Mouse (Mus musculus) hindbrain, embryonic 14.5 days (tissue): ENCODE measurements around the gene Mag. TPM values are rescaled to one million over a fixed set of nuclear protein-coding genes. Genes with fewer than 3 reads are reported as not detected.

Experiments
- ATAC-seq: fragments of 200-750 bp; cut with Nextera tagmentation; 2 replicates; pipeline ENCODE4 v1.8.0; 2017; ENCODE audit warnings: moderate number of reproducible peaks, mild to moderate bottlenecking, moderate TSS enrichment, moderate library complexity; ENCODE audit not compliant: low FRiP score
- DNase-seq: peaks from one replicate; pipeline ENCODE4 v3.0.0-alpha.2; 2015; ENCODE audit warnings: low spot score
- H3K27ac ChIP-seq: fragments of 300-500 bp; sonication (generic); 2 replicates; pipeline ENCODE4 v1.5.1; 2014; ENCODE audit warnings: mild to moderate bottlenecking, moderate library complexity
- H3K27me3 ChIP-seq: fragments of 300-500 bp; sonication (generic); 2 replicates; pipeline ENCODE4 v1.6.1; 2014; ENCODE audit warnings: mild to moderate bottlenecking, low read length, mixed read lengths; ENCODE audit not compliant: control insufficient read depth, insufficient read depth
- H3K36me3 ChIP-seq: fragments of 300-500 bp; sonication (generic); replicated peaks from 2 replicates; pipeline ENCODE4 v1.6.1; 2014; ENCODE audit not compliant: control insufficient read depth, insufficient read depth
- H3K4me1 ChIP-seq: fragments of 300-500 bp; sonication (generic); replicated peaks from 2 replicates; pipeline ENCODE4 v1.6.1; 2014; ENCODE audit warnings: antibody characterized with exemption, low read length, mixed read lengths; ENCODE audit not compliant: control insufficient read depth, insufficient read depth
- H3K4me2 ChIP-seq: fragments of 300-500 bp; sonication (generic); replicated peaks from 2 replicates; pipeline ENCODE4 v1.6.1; 2014; ENCODE audit warnings: mild to moderate bottlenecking, moderate library complexity
- H3K4me3 ChIP-seq: fragments of 300-500 bp; sonication (generic); replicated peaks from 2 replicates; pipeline ENCODE4 v1.5.1; 2014; ENCODE audit warnings: mild to moderate bottlenecking, low read length
- H3K9ac ChIP-seq: fragments of 300-500 bp; sonication (generic); 2 replicates; pipeline ENCODE4 v1.6.1; 2014
- H3K9me3 ChIP-seq: fragments of 300-500 bp; sonication (generic); 2 replicates; pipeline ENCODE4 v1.6.1; 2016; ENCODE audit warnings: low read length; ENCODE audit not compliant: control insufficient read depth
- WGBS: fragments of 180-500 bp; shearing (Covaris S2); extraction: QIAGEN DNeasy Blood & Tissue Kit; methylation state at CpG from one replicate; pipeline ENCODE4 v1.1.7; 2014; 5-methylcytosine and 5-hydroxymethylcytosine counted together
- polyA plus RNA-seq: library from polyadenylated mRNA; unstranded; fragments of >200 nt; fragmentation: Nextera tagmentation; extraction: Ambion mirVana; gene quantifications from 2 replicates; pipeline ENCODE4 v1.2.1, GENCODE M21; 2014

Gene Mag
- polyA plus RNA-seq, 1 experiment from 2014 or later, result 3.4 TPM

DNA sequence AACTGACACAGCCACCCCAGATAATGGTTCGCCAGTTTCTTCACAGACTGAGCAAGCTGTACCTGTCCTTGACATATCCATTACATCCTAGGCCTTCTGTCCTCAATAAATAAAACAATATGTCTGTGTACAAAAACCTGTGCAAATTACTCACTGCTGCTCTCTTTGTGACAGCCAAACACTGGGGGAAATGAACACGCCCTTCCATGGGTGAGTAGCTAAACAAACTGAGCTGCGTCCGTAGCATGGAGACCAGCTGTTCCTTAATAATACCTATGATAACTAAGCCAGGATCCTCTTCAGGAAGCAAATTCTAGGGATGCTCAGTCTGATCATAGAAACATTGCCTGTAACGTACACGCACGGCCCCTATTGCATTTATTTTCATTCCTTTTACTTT is 25.9 kb downstream of the Mag start:
- Histone ChIP-seq H3K4me3 (no peak overlapping the region), H3K4me2 (no peak overlapping the region), H3K27ac (no peak overlapping the region), H3K27me3 (no peaks in the 10 kb centered on the region), H3K9ac (no peak overlapping the region), H3K9me3 (no peaks in the 10 kb centered on the region), H3K36me3 (no peaks in the 10 kb centered on the region), H3K4me1 (no peaks in the 10 kb centered on the region)
- no peak for DNase-seq
- WGBS, result 78% methylated on average over 7 of the region's 7 CpGs
- ATAC-seq, result no peak

DNA sequence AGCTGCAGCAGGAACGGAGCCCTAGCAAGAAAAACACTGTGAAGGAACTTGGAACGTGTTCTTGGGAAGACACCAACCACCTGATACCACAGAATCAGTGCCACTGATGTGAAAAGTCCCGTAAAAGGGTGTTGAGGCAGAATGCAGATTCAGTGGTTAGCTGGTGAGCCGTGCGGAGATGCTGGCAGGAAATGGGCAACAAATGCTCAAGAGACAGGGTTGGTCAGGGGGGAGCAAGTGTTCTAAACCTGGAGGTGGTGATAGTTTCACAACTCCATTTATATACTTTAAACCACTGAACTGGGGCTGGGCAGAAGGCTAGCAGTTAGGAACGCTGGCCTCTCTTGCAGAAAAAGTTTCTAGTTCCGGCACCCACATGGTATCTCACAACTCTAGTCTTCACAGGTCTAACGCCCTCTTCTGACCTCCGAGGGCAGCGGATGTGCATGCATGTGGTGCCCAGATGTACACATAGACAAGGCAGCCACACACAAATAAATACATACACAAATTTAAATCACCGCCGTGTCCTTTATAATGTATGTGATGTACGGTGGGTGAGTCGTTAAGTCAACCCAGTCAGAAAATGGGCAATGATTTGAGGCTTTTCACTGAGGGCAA is 27.0 kb downstream of the Mag start:
- no peaks in the 10 kb centered on the region for H3K4me1 ChIP-seq
- ATAC-seq (no peak), DNase-seq (no peak)
- H3K4me2 ChIP-seq, result no peak overlapping the region
- H3K9ac ChIP-seq, result no peak overlapping the region
- no peak overlapping the region for H3K27ac ChIP-seq
- 91% methylated on average over 14 of the region's 14 CpGs for WGBS
- no peaks in the 10 kb centered on the region for H3K36me3 ChIP-seq
- H3K9me3 ChIP-seq, result no peaks in the 10 kb centered on the region
- H3K4me3 ChIP-seq, result no peak overlapping the region
- no peaks in the 10 kb centered on the region for H3K27me3 ChIP-seq

DNA sequence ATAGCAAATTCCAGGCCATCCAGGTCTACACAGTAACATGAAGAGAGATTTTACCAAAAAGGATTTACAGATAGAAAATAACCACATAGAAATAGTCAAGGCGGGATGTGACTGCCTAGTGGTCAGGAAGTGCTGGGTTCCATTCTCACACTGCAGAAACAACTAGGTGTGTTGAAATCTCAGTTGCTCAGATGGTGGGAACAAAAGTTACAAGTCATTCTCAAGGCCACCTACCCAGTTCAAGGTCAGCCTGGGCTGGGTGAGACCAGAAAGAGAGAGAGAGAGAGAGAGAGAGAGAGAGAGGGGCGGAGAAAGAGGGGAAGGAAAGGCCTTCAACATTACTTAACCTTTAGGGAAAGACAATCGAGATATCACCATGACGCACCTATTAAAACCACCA is 27.8 kb downstream of the Mag start:
- no peaks in the 10 kb centered on the region for H3K9me3 ChIP-seq
- no peak overlapping the region for H3K27ac ChIP-seq
- no peak overlapping the region for H3K4me3 ChIP-seq
- H3K9ac ChIP-seq, result no peak overlapping the region
- H3K36me3 ChIP-seq, result no peaks in the 10 kb centered on the region
- H3K4me2 ChIP-seq, result no peak overlapping the region
- H3K4me1 ChIP-seq, result no peaks in the 10 kb centered on the region
- DNase-seq, result no peak
- no peaks in the 10 kb centered on the region for H3K27me3 ChIP-seq
- 92% methylated on average over 4 of the region's 4 CpGs for WGBS
- ATAC-seq, result no peak

DNA sequence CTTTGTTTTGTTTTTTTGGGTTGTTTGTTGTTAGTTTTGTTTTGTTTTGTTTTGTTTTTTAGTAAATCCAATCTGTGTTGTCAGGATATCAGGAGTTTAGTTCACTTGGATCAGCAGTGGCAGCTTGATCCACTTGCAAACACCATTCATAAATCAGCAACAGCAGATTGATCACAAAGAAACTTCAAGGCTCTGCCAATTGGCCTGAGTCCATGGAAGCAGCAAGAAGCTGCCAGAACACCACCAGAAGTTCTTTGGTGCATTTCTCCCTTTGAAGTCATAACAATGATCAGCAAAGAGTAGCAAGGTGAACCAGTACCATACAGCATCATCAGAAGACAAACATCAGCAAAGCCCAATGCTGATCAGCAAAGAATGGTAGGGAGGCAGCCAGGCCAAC is 30.6 kb downstream of the Mag start:
- no peak overlapping the region for H3K4me3 ChIP-seq
- no peak for ATAC-seq
- DNase-seq, result no peak
- no peak overlapping the region for H3K4me2 ChIP-seq
- no peaks in the 10 kb centered on the region for H3K4me1 ChIP-seq
- no peaks in the 10 kb centered on the region for H3K36me3 ChIP-seq
- H3K27ac ChIP-seq, result no peak overlapping the region
- H3K9ac ChIP-seq, result no peak overlapping the region
- H3K9me3 ChIP-seq, result no peaks in the 10 kb centered on the region
- H3K27me3 ChIP-seq, result no peaks in the 10 kb centered on the region

DNA sequence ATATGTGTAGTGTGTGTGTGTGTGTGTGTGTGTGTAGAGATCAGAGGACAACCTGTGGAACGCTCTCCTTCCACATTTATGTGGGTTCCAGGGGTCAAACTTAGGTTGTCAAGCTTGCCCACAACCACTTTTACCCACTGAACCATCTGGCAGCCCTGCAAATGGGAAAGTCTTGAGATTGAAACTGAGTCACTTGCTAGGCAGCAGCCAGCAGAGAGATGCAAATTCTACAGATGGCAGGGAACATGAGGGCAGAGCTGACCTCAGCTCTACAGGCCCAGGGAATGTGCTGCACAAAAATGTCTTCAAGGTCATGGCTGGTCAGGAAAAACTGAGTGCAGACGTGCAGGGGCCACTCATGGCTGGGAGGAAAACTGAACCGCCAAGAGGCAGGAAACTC is 33.3 kb downstream of the Mag start:
- H3K9ac ChIP-seq, result no peak overlapping the region
- H3K27ac ChIP-seq, result no peak overlapping the region
- H3K27me3 ChIP-seq, result no peaks in the 10 kb centered on the region
- H3K4me3 ChIP-seq, result no peak overlapping the region
- H3K36me3 ChIP-seq, result no peaks in the 10 kb centered on the region
- no peaks in the 10 kb centered on the region for H3K4me1 ChIP-seq
- no peak overlapping the region for H3K4me2 ChIP-seq
- no peaks in the 10 kb centered on the region for H3K9me3 ChIP-seq
- ATAC-seq (no peak), DNase-seq (no peak)
- WGBS, result 90% methylated on average over 3 of the region's 3 CpGs

DNA sequence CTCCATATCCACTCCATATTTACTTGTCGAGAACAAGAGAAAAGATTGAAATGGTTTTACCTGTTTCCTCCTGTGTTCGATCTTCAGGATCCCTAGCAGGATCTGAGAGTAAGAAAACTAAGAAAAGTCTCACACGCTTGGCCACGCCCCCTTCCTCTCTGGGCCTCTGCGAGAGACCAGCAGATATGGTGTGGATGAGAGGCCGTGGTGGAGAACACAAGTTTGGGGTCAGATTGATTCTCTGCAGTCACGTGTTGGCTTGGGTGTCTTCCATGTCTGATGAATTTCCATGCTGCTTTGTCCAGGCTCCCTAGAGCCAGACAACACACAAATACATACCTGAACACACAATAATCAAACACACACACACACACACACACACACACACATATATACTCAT is 34.5 kb downstream of the Mag start, which contains the start of gene Cd22:
Cd22 (minus strand) TSS at position 167 of the 400 bp plus-strand sequence.
- Histone ChIP-seq H3K4me2 (no peak within 1 kb of the TSS), H3K4me1 (no peaks in the 10 kb centered on the region), H3K9ac (no peak within 1 kb of the TSS), H3K27ac (no peak within 1 kb of the TSS), H3K27me3 (no peaks in the 10 kb centered on the region), H3K36me3 (no peaks in the 10 kb centered on the region), H3K9me3 (no peaks in the 10 kb centered on the region), H3K4me3 (no peak within 1 kb of the TSS)
- no peak for DNase-seq
- ATAC-seq, result no peak
- WGBS, result 73% methylated on average over 7 of the region's 7 CpGs

DNA sequence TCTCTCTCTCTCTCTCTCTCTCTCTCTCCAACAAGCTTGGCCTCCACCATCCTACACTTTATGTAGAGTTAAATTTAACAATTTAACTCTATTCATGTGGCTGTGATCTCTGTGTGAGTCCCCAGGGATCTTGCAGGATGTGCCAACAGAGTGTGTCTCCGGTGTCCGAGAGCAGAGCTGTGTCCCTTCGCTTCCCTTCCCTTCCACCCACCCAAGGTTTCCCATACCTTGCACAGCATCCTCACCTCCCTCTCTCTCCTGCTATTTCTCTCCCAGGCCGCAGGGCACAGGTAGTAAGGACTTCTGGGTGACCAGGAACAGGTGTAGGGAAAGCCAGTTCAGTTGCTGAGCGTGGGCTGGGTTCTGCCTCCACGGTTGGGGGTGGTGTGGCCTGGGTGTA is 35.7 kb downstream of the Mag start:
- H3K9me3 ChIP-seq, result no peaks in the 10 kb centered on the region
- H3K4me1 ChIP-seq, result no peaks in the 10 kb centered on the region
- no peaks in the 10 kb centered on the region for H3K27me3 ChIP-seq
- no peak overlapping the region for H3K4me2 ChIP-seq
- 83% methylated on average over 6 of the region's 6 CpGs for WGBS
- H3K36me3 ChIP-seq, result no peaks in the 10 kb centered on the region
- DNase-seq, result no peak
- H3K27ac ChIP-seq, result no peak overlapping the region
- no peak overlapping the region for H3K9ac ChIP-seq
- ATAC-seq, result no peak
- H3K4me3 ChIP-seq, result no peak overlapping the region

DNA sequence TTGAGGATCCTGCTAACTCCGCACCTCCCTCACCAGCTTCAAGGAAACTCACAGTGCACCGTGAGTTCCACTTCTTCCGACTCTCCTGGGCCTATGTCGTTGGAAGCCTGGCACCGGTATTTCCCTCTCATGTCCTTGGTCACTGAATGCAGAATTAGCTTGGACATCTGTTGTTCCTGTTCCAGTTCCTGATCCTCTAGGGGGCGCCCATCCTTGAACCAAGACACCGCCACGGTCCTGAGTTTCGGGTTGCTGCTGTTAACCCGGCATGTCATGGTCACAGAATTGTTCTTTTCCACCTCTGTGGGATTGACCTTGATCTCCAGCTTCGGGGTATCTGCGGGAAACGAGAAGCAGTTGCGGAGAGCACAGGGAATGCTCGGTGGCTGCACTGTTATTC is 41.6 kb downstream of the Mag start:
- 0 out of 2 replicates have a peak, but pooled peaks cover 4% of the 10 kb centered on the region for H3K27me3 ChIP-seq
- no peak overlapping the region for H3K27ac ChIP-seq
- H3K4me3 ChIP-seq, result no peak overlapping the region
- H3K9ac ChIP-seq, result no peak overlapping the region
- H3K36me3 ChIP-seq, result no peaks in the 10 kb centered on the region
- H3K9me3 ChIP-seq, result no peaks in the 10 kb centered on the region
- no peaks in the 10 kb centered on the region for H3K4me1 ChIP-seq
- no peak for ATAC-seq
- peak overlapping the region; percentile 36 for H3K4me2 ChIP-seq
- WGBS, result 31% methylated on average over 15 of the region's 15 CpGs
- peak; percentile 58 for DNase-seq

DNA sequence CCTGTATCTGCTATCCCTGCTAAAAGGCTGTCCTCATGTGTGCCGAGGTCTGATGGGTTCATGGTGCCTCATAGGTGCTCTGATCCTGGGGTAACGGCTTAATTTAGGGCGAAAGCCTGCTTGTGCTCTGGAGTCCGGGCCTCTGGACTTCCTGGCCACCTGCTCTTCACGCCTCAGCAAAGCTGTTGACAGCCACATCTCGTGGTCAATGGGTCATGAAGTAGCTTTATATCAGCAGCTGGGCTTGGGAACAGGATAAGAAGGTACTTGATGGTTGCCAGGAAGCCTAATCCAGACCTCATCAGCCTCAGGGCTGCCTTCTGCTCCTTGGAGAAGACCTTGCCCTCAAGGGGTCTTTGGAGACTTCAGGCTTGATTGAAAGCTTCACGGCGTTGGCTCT is 51.3 kb downstream of the Mag start:
- H3K27ac ChIP-seq, result no peak overlapping the region
- no peaks in the 10 kb centered on the region for H3K4me1 ChIP-seq
- 69% methylated on average over 8 of the region's 8 CpGs for WGBS
- H3K4me2 ChIP-seq, result no peak overlapping the region
- H3K4me3 ChIP-seq, result no peak overlapping the region
- H3K9ac ChIP-seq, result no peak overlapping the region
- no peak for ATAC-seq
- no peak for DNase-seq
- H3K9me3 ChIP-seq, result no peaks in the 10 kb centered on the region
- H3K27me3 ChIP-seq, result no peaks in the 10 kb centered on the region
- H3K36me3 ChIP-seq, result no peaks in the 10 kb centered on the region

DNA sequence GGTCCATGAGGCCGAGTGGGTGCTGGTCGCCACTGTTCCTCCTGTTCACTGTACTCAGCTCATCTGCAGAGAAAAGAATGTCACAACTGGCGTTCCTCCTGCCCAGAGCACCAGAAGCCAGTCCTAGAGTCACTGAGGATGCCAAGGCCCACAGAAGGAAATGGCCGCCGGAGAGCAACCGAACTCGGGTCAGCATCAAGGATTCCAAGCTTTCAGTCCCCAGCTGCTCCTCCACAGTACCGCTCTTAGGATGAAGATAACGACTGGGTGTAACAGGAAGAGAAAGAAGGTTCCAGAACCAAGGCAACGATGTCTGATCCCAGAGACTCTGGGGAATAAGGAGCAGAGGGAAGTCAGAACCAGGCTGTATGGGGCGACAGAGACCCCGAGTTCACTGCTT is 53.2 kb downstream of the Mag start, which contains the start of gene Ffar1:
Ffar1 (minus strand) TSS at position 101 of the 400 bp plus-strand sequence.
- no peak for ATAC-seq
- WGBS, result 90% methylated on average over 12 of the region's 12 CpGs
- Histone ChIP-seq H3K9ac (no peak within 1 kb of the TSS), H3K27ac (no peak within 1 kb of the TSS), H3K9me3 (no peaks in the 10 kb centered on the region), H3K4me3 (no peak within 1 kb of the TSS), H3K4me2 (no peak within 1 kb of the TSS), H3K27me3 (no peaks in the 10 kb centered on the region), H3K4me1 (no peaks in the 10 kb centered on the region), H3K36me3 (no peaks in the 10 kb centered on the region)
- no peak for DNase-seq
